Mouse (Mus musculus) small intestine, adult 2 months (tissue): ENCODE data around the gene Abcc12.

ENCODE experiments used
- CTCF ChIP-seq: fragments of 200-500 bp; IDR thresholded peaks from 2 replicates; pipeline ENCODE4 v1.5.1; 2012; ENCODE audit warnings: low read depth, mild to moderate bottlenecking, control low read depth, inconsistent platforms, low read length, moderate library complexity, mixed read lengths; ENCODE audit not compliant: insufficient replicate concordance, insufficient read length; ENCODE audit errors: extremely low read depth
- POLR2A ChIP-seq: fragments of 200-500 bp; IDR thresholded peaks from 2 replicates; pipeline ENCODE4 v1.6.1; 2012; ENCODE audit warnings: low read depth, mild to moderate bottlenecking, control low read depth, inconsistent platforms, low read length, moderate library complexity

DNA sequence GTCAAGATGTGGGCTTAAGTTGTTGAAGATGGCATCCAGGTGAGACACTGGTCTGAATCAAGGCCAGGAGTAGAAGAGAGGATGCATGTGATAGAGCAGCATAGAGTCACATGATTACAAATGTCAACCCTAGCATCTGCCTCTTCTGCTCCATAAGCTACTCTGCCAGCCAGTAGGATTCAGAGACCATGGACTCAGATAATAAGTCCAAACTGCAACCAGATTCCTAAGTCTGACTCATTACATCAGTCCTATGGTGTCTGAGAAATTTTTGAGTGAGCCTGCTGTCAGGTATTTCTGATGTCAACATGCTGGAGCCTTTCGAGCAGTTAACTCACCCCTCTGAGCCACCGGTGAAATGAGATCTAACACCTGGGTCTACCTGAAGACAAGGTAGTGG lies 40.1 kb downstream of the Abcc12 start:
- no peak for TF ChIP-seq CTCF
- no peak for TF ChIP-seq POLR2A
